Mouse (Mus musculus) spleen, adult 2 months (tissue): Measurements from ENCODE around the gene Cdc42ep3.

Experiments used
- CTCF ChIP-seq: fragments of 200-500 bp; IDR thresholded peaks from 2 replicates; pipeline ENCODE4 v1.5.1; 2011; ENCODE audit warnings: mild to moderate bottlenecking, inconsistent platforms; ENCODE audit not compliant: insufficient read depth, insufficient read length, insufficient replicate concordance; ENCODE audit errors: extremely low read depth
- POLR2A ChIP-seq: fragments of 200-500 bp; IDR thresholded peaks from 2 replicates; pipeline ENCODE4 v1.6.1; 2011; ENCODE audit warnings: low read depth, low read length, inconsistent platforms

DNA sequence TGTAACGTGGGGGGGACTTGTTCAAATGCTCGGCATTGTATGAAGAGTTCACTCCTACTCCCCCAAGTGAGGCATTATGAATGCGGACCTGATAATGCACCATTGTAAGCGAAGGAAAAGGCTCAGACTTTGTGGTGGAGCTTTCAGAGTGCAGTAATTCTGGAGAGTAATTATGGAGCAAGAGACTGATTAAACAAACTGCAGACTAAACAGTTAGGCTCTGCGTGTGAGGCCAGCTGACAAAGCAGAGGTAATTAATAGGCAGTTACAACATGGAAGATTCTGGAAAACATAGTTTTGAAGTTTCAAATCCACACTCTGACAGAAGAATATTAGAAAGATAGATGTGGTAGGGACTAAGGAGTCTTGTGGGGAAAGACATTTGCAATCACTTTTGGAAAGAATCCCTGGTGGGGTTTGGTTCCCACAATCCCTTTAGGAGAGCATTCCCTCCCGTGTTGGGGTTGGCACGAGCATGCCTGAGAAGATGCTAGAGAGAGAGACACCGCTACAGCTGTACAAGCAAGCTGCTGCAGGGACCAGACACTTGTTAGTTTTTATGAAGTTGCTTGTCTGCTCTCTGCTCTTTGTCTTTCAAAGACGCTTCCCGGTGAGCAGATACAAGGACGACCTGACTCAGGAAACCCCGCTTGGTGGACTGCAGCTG lies 37.7 kb downstream of the Cdc42ep3 start:
- TF ChIP-seq CTCF: no peak
- no peak for TF ChIP-seq POLR2A
